Mouse (Mus musculus): Measurements from ENCODE around the gene Cabp1. TPM values are rescaled to one million over a fixed set of nuclear protein-coding genes. Genes with fewer than 3 reads are reported as not detected.
A peak's percentile ranks its signal among the peaks of the same experiment; 100 is the strongest.

The Cabp1 gene
- polyA plus RNA-seq, 1 experiment from 2014 or later, result 5.3 TPM

- peak overlapping the region; percentile 71 for H3K4me2 ChIP-seq (ENCODE audit: low read length)
- peak overlapping the region; percentile 94 for H3K4me3 ChIP-seq (ENCODE audit: low read depth, low read length)
- no peaks in the 10 kb centered on the region for H3K27me3 ChIP-seq (ENCODE audit: control insufficient read depth, insufficient read depth, low read depth, low read length)
- WGBS, result 28% methylated on average over 12 of the region's 12 CpGs
- H3K4me1 ChIP-seq (ENCODE audit: control insufficient read depth, insufficient read depth, low read length), result peaks cover 29% of the 10 kb centered on the region
- H3K9ac ChIP-seq (ENCODE audit: low read depth, low read length), result peak overlapping the region; percentile 97
- no peak for ATAC-seq
- peak overlapping the region; percentile 100 for H3K27ac ChIP-seq (ENCODE audit: low read length)
- H3K9me3 ChIP-seq (replicated peaks; ENCODE audit: control insufficient read depth, low read length, poor library complexity, severe bottlenecking), result no peaks in the 10 kb centered on the region
- no peaks in the 10 kb centered on the region for H3K36me3 ChIP-seq (ENCODE audit: control insufficient read depth, insufficient read depth, low read length)
Measured at GRCm38 (mm10) chr5:115159165-115159564, 35.0 kb downstream of the Cabp1 start.

GRCm38 (mm10) chr5:115158040-115158983 lies 35.9 kb downstream of the Cabp1 start, which contains the start of gene Mlec:
Gene Mlec, minus strand, starts transcription at chr5:115158179.
- Histone ChIP-seq H3K27me3 (ENCODE audit: control insufficient read depth, insufficient read depth, low read depth, low read length) (no peaks in the 10 kb centered on the region), H3K36me3 (ENCODE audit: control insufficient read depth, insufficient read depth, low read length) (no peaks in the 10 kb centered on the region), H3K9me3 (replicated peaks; ENCODE audit: control insufficient read depth, low read length, poor library complexity, severe bottlenecking) (no peaks in the 10 kb centered on the region), H3K27ac (ENCODE audit: low read length) (peak within 1 kb of the TSS; percentile 100), H3K4me1 (ENCODE audit: control insufficient read depth, insufficient read depth, low read length) (peaks cover 29% of the 10 kb centered on the region), H3K4me2 (ENCODE audit: low read length) (peak within 1 kb of the TSS; percentile 95), H3K4me3 (ENCODE audit: low read depth, low read length) (peak within 1 kb of the TSS; percentile 94), H3K9ac (ENCODE audit: low read depth, low read length) (peak within 1 kb of the TSS; percentile 97)
- 0% methylated on average over 66 of the region's 78 CpGs for WGBS
- ATAC-seq, result peak; percentile 98

GRCm38 (mm10) chr5:115156933-115157589 lies 37.1 kb downstream of the Cabp1 start:
- WGBS, result under 1% methylated on average over 26 of the region's 26 CpGs
- H3K4me3 ChIP-seq (ENCODE audit: low read depth, low read length), result peak overlapping the region; percentile 94
- H3K4me2 ChIP-seq (ENCODE audit: low read length), result peak overlapping the region; percentile 95
- H3K4me1 ChIP-seq (ENCODE audit: control insufficient read depth, insufficient read depth, low read length), result peaks cover 29% of the 10 kb centered on the region
- H3K36me3 ChIP-seq (ENCODE audit: control insufficient read depth, insufficient read depth, low read length), result no peaks in the 10 kb centered on the region
- ATAC-seq, result no peak
- peak overlapping the region; percentile 97 for H3K9ac ChIP-seq (ENCODE audit: low read depth, low read length)
- no peak overlapping the region for H3K27ac ChIP-seq (ENCODE audit: low read length)
- H3K27me3 ChIP-seq (ENCODE audit: control insufficient read depth, insufficient read depth, low read depth, low read length), result no peaks in the 10 kb centered on the region
- H3K9me3 ChIP-seq (replicated peaks; ENCODE audit: control insufficient read depth, low read length, poor library complexity, severe bottlenecking), result no peaks in the 10 kb centered on the region

- H3K4me3 ChIP-seq (ENCODE audit: low read depth, low read length), result no peak overlapping the region
- no peaks in the 10 kb centered on the region for H3K9me3 ChIP-seq (replicated peaks; ENCODE audit: control insufficient read depth, low read length, poor library complexity, severe bottlenecking)
- H3K27me3 ChIP-seq (ENCODE audit: control insufficient read depth, insufficient read depth, low read depth, low read length), result no peaks in the 10 kb centered on the region
- H3K4me1 ChIP-seq (ENCODE audit: control insufficient read depth, insufficient read depth, low read length), result peaks cover 29% of the 10 kb centered on the region
- 0 out of 2 replicates have a peak overlapping the region, but pooled peaks have one; percentile 97 for H3K9ac ChIP-seq (ENCODE audit: low read depth, low read length)
- no peaks in the 10 kb centered on the region for H3K36me3 ChIP-seq (ENCODE audit: control insufficient read depth, insufficient read depth, low read length)
- no peak for ATAC-seq
- H3K4me2 ChIP-seq (ENCODE audit: low read length), result peak overlapping the region; percentile 95
- WGBS, result 60% methylated on average over 7 of the region's 7 CpGs
- no peak overlapping the region for H3K27ac ChIP-seq (ENCODE audit: low read length)
Measured at GRCm38 (mm10) chr5:115156401-115156800, 37.8 kb downstream of the Cabp1 start.

- Histone ChIP-seq H3K4me3 (ENCODE audit: low read depth, low read length) (no peak overlapping the region), H3K27ac (ENCODE audit: low read length) (no peak overlapping the region), H3K4me1 (ENCODE audit: control insufficient read depth, insufficient read depth, low read length) (peaks cover 29% of the 10 kb centered on the region), H3K9ac (ENCODE audit: low read depth, low read length) (no peak overlapping the region), H3K4me2 (ENCODE audit: low read length) (peak overlapping the region; percentile 95), H3K27me3 (ENCODE audit: control insufficient read depth, insufficient read depth, low read depth, low read length) (no peaks in the 10 kb centered on the region), H3K9me3 (replicated peaks; ENCODE audit: control insufficient read depth, low read length, poor library complexity, severe bottlenecking) (no peaks in the 10 kb centered on the region), H3K36me3 (ENCODE audit: control insufficient read depth, insufficient read depth, low read length) (peaks cover under 1% of the 10 kb centered on the region; the same call in 1 of the 2 replicates)
- no peak for ATAC-seq
- whole genome bisulfite sequencing, result 45% methylated on average over 5 of the region's 5 CpGs
Measured at GRCm38 (mm10) chr5:115155831-115156230, 38.4 kb downstream of the Cabp1 start.

GRCm38 (mm10) chr5:115155156-115155631 lies 39.0 kb downstream of the Cabp1 start:
- H3K9me3 ChIP-seq (replicated peaks; ENCODE audit: control insufficient read depth, low read length, poor library complexity, severe bottlenecking), result no peaks in the 10 kb centered on the region
- H3K4me2 ChIP-seq (ENCODE audit: low read length), result peak overlapping the region; percentile 95
- H3K4me1 ChIP-seq (ENCODE audit: control insufficient read depth, insufficient read depth, low read length), result peaks cover 29% of the 10 kb centered on the region
- peaks cover 7% of the 10 kb centered on the region for H3K36me3 ChIP-seq (ENCODE audit: control insufficient read depth, insufficient read depth, low read length)
- H3K27ac ChIP-seq (ENCODE audit: low read length), result no peak overlapping the region
- H3K9ac ChIP-seq (ENCODE audit: low read depth, low read length), result peak overlapping the region; percentile 44
- WGBS, result 75% methylated on average over 13 of the region's 13 CpGs
- H3K27me3 ChIP-seq (ENCODE audit: control insufficient read depth, insufficient read depth, low read depth, low read length), result no peaks in the 10 kb centered on the region
- H3K4me3 ChIP-seq (ENCODE audit: low read depth, low read length), result no peak overlapping the region
- ATAC-seq, result no peak

- no peaks in the 10 kb centered on the region for H3K9me3 ChIP-seq (replicated peaks; ENCODE audit: control insufficient read depth, low read length, poor library complexity, severe bottlenecking)
- H3K36me3 ChIP-seq (ENCODE audit: control insufficient read depth, insufficient read depth, low read length), result peaks cover 26% of the 10 kb centered on the region
- no peak overlapping the region for H3K4me3 ChIP-seq (ENCODE audit: low read depth, low read length)
- peaks cover 29% of the 10 kb centered on the region for H3K4me1 ChIP-seq (ENCODE audit: control insufficient read depth, insufficient read depth, low read length)
- WGBS, result 63% methylated on average over 8 of the region's 8 CpGs
- H3K9ac ChIP-seq (ENCODE audit: low read depth, low read length), result no peak overlapping the region
- ATAC-seq, result no peak
- no peak overlapping the region for H3K27ac ChIP-seq (ENCODE audit: low read length)
- H3K27me3 ChIP-seq (ENCODE audit: control insufficient read depth, insufficient read depth, low read depth, low read length), result no peaks in the 10 kb centered on the region
- H3K4me2 ChIP-seq (ENCODE audit: low read length), result no peak overlapping the region
Measured at GRCm38 (mm10) chr5:115152132-115152956, 41.8 kb downstream of the Cabp1 start.

- Histone ChIP-seq H3K27ac (ENCODE audit: low read length) (no peak overlapping the region), H3K4me1 (ENCODE audit: control insufficient read depth, insufficient read depth, low read length) (peaks cover 21% of the 10 kb centered on the region), H3K4me2 (ENCODE audit: low read length) (no peak overlapping the region), H3K4me3 (ENCODE audit: low read depth, low read length) (no peak overlapping the region), H3K27me3 (ENCODE audit: control insufficient read depth, insufficient read depth, low read depth, low read length) (no peaks in the 10 kb centered on the region), H3K36me3 (ENCODE audit: control insufficient read depth, insufficient read depth, low read length) (peaks cover 33% of the 10 kb centered on the region), H3K9ac (ENCODE audit: low read depth, low read length) (no peak overlapping the region), H3K9me3 (replicated peaks; ENCODE audit: control insufficient read depth, low read length, poor library complexity, severe bottlenecking) (no peaks in the 10 kb centered on the region)
- 86% methylated on average over 13 of the region's 13 CpGs for WGBS
- ATAC-seq, result no peak
Measured at GRCm38 (mm10) chr5:115151457-115151856, 42.7 kb downstream of the Cabp1 start.

Data from midbrain, embryonic 16.5 days (tissue).